Mouse (Mus musculus) limb, embryonic 13.5 days (tissue): ENCODE results near the gene Hrnr. TPM values are rescaled to one million over a fixed set of nuclear protein-coding genes. Genes with fewer than 3 reads are reported as not detected.

Experiments used
- ATAC-seq: fragments of 200-750 bp; cut with Nextera tagmentation; 2 replicates; pipeline ENCODE4 v1.8.0; 2017; ENCODE audit warnings: low read depth, moderate number of reproducible peaks, moderate TSS enrichment; ENCODE audit not compliant: low FRiP score
- H3K27ac ChIP-seq: fragments of 300-500 bp; sonication (generic); 2 replicates; pipeline ENCODE4 v1.5.1; 2015; ENCODE audit warnings: inconsistent platforms, mild to moderate bottlenecking, moderate library complexity
- H3K27me3 ChIP-seq: fragments of 300-500 bp; sonication (generic); 2 replicates; pipeline ENCODE4 v1.6.1; 2015; ENCODE audit warnings: mild to moderate bottlenecking, inconsistent platforms
- H3K36me3 ChIP-seq: fragments of 300-500 bp; sonication (generic); 2 replicates; pipeline ENCODE4 v1.6.1; 2015; ENCODE audit warnings: inconsistent platforms, mild to moderate bottlenecking, moderate library complexity
- H3K4me1 ChIP-seq: fragments of 300-500 bp; sonication (generic); 2 replicates; pipeline ENCODE4 v1.6.1; 2015; ENCODE audit warnings: inconsistent platforms
- H3K4me2 ChIP-seq: fragments of 300-500 bp; sonication (generic); replicated peaks from 2 replicates; pipeline ENCODE4 v1.6.1; 2015; ENCODE audit warnings: inconsistent platforms, mild to moderate bottlenecking, moderate library complexity
- H3K4me3 ChIP-seq: fragments of 300-500 bp; sonication (generic); 2 replicates; pipeline ENCODE4 v1.5.1; 2015; ENCODE audit warnings: moderate library complexity, mild to moderate bottlenecking, inconsistent platforms
- H3K9ac ChIP-seq: fragments of 300-500 bp; sonication (generic); 2 replicates; pipeline ENCODE4 v1.6.1; 2015; ENCODE audit warnings: mild to moderate bottlenecking, inconsistent platforms
- H3K9me3 ChIP-seq: fragments of 300-500 bp; sonication (generic); 2 replicates; pipeline ENCODE4 v1.6.1; 2016; ENCODE audit warnings: inconsistent platforms
- WGBS: fragments of 180-500 bp; shearing (Covaris S2); methylation state at CpG from one replicate; pipeline ENCODE4 v1.1.7; 2015; 5-methylcytosine and 5-hydroxymethylcytosine counted together
- polyA plus RNA-seq: library from polyadenylated mRNA; unstranded; fragments of >200 nt; fragmentation: Nextera tagmentation; extraction: Ambion mirVana; gene quantifications from 2 replicates; pipeline ENCODE4 v1.2.1, GENCODE M21; 2015

The Hrnr gene
- polyA plus RNA-seq, 1 experiment from 2014 or later: 0.03 TPM

DNA sequence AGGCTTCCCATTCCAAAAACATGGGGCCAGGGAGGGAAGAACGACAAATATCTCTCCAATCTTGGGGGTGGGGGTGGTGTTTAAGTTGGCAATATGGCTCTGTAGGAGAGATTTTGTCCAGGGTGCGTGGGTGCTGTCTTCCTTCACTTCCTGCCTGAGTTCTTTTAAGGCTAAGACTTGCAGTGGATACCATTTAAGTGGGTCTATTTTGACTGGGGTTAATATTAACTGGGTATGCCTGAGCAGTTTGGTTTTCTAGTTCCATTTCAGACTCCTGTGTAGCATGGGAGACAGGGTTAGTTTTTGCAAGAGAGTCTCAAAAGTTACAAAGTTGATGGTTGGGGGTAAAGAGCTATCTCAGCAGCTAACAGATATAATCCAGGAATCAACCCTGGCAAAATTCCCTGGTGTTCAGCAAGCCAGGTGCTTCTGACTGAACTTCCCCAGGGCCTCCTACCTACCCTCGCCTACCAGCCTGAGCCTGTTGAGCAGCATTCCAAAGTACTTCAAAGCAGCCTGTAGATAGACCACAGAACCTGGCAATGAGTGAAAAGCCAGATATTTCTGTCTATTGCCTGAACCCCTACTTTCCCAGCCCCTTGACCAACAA, 47.5 kb downstream of the Hrnr start:
- no peaks in the 10 kb centered on the region for H3K4me1 ChIP-seq
- H3K4me2 ChIP-seq: no peak overlapping the region
- no peak overlapping the region for H3K27ac ChIP-seq
- peaks cover 11% of the 10 kb centered on the region; the same call in 1 of the 2 replicates for H3K27me3 ChIP-seq
- 52% methylated on average over 3 of the region's 3 CpGs for WGBS
- H3K36me3 ChIP-seq: no peaks in the 10 kb centered on the region
- no peak overlapping the region for H3K4me3 ChIP-seq
- H3K9ac ChIP-seq: no peak overlapping the region
- no peaks in the 10 kb centered on the region; the same call in 1 of the 2 replicates for H3K9me3 ChIP-seq
- ATAC-seq: no peak

DNA sequence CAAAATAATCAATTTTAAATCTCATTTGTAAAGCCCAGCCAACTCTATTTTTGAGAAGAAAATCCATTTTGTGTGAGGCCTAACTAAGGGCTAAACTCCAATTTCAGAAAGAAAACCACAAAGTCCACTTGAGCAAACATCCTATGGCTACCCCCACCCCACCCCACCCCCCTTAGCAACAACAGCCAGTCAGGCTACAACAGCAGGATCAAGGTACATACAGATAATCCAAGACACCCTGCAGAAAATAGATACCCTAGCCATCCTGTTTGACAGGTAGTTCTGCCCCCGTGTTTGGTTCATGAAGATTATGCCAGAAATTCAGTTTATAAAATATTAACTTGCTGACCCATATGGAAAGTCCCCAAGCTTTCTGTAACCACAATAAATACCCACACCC, 48.6 kb downstream of the Hrnr start:
- no peak overlapping the region for H3K9ac ChIP-seq
- H3K36me3 ChIP-seq: no peaks in the 10 kb centered on the region
- no peaks in the 10 kb centered on the region; the same call in 1 of the 2 replicates for H3K9me3 ChIP-seq
- peaks cover 3% of the 10 kb centered on the region; the same call in 1 of the 2 replicates for H3K27me3 ChIP-seq
- H3K4me3 ChIP-seq: no peak overlapping the region
- no peak overlapping the region for H3K4me2 ChIP-seq
- 46% methylated on average over 1 of the region's 1 CpGs for WGBS
- no peaks in the 10 kb centered on the region for H3K4me1 ChIP-seq
- no peak for ATAC-seq
- H3K27ac ChIP-seq: no peak overlapping the region

DNA sequence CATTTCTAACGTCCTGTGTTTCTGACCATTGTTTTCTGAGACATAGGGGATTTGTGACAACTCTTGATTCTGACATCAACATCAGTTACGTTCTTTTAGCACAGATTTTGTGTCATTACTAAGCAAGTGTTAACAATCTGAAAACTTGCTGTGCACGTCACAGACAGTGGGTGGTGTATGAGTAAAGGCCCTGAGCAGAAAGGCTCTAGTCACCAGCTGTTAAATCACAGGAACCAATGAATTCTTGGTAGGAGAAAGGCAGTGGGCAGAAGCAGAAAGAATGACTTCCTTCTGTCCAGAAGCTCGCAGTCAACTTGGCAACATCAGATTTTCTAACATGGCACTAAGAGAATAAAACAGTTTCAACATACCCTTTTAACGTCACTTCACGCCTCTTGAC, 53.9 kb downstream of the Hrnr start:
- ATAC-seq: no peak
- H3K4me2 ChIP-seq: no peak overlapping the region
- no peaks in the 10 kb centered on the region; the same call in 1 of the 2 replicates for H3K9me3 ChIP-seq
- no peak overlapping the region for H3K27ac ChIP-seq
- H3K4me1 ChIP-seq: no peaks in the 10 kb centered on the region
- no peaks in the 10 kb centered on the region for H3K27me3 ChIP-seq
- no peak overlapping the region for H3K4me3 ChIP-seq
- WGBS: 68% methylated on average over 6 of the region's 6 CpGs
- no peak overlapping the region for H3K9ac ChIP-seq
- H3K36me3 ChIP-seq: no peaks in the 10 kb centered on the region

DNA sequence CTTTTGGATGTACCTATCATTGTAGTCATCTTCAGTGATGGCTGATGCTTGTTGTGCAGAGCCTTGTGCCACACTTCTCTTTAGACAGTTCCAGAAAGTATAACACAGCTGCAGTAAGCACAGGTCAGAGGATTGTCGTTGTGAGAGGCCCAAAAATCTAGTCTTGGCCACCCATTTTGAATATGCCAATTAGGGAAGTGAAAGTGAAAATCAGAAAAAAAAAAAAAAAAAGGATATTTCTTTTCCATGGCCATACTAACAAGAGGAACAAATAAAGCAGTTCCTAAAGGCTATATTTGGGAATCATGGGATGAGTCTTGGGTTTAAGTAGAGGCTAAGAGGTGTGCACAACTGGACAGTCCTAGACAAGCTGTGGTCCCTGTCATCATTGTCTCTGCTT, 55.6 kb downstream of the Hrnr start:
- H3K27me3 ChIP-seq: no peaks in the 10 kb centered on the region
- H3K4me2 ChIP-seq: no peak overlapping the region
- ATAC-seq: no peak
- H3K27ac ChIP-seq: no peak overlapping the region
- no peaks in the 10 kb centered on the region; the same call in 1 of the 2 replicates for H3K9me3 ChIP-seq
- no peaks in the 10 kb centered on the region for H3K36me3 ChIP-seq
- no peak overlapping the region for H3K9ac ChIP-seq
- no peak overlapping the region for H3K4me3 ChIP-seq
- no peaks in the 10 kb centered on the region; the same call in 1 of the 2 replicates for H3K4me1 ChIP-seq
- WGBS: 80% methylated on average over 1 of the region's 1 CpGs

DNA sequence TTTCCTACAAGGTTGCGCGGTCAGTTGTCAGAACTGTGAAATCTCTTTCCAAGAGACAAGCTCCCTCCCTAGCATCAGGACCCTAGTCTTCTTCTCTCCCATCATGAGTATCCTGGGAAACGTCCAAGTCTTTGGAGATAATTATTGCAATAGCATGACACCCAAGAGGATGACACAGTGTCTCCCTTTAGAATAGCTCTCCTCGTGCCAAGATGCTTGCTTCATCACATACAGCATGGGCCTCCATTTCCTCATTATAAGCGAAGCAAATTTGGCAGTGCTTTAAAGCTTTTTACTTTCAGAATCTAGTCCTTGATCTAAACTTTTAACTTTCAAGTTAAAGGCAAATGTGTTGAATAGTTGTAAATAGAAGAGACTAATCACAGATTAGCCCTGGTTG, 56.1 kb downstream of the Hrnr start:
- Histone ChIP-seq H3K4me2 (no peak overlapping the region), H3K9me3 (no peaks in the 10 kb centered on the region; the same call in 1 of the 2 replicates), H3K4me3 (no peak overlapping the region), H3K27me3 (no peaks in the 10 kb centered on the region), H3K9ac (no peak overlapping the region), H3K27ac (no peak overlapping the region), H3K4me1 (peaks cover under 1% of the 10 kb centered on the region; the same call in 1 of the 2 replicates), H3K36me3 (no peaks in the 10 kb centered on the region)
- 85% methylated on average over 5 of the region's 5 CpGs for WGBS
- ATAC-seq: no peak

DNA sequence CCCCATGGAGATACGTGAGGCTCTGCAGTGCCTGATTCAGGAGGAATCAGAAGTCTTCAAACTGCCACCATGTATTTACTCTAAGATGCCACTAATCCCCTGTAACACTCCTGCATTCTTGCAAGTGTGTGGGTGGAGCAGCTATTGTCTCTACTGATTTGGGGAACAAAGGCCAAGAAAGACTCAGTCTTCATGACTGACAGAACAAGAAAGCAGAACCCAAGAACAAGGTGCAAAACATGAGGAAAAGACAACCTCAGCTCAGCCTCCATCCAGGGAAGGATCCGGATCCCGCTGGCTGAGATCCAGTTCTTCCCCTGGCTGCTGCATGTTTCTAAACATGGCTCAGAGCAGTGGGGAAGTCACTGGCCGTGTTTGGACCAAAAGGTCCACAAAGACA, 58.6 kb downstream of the Hrnr start:
- Histone ChIP-seq H3K27me3 (no peaks in the 10 kb centered on the region), H3K4me3 (no peak overlapping the region), H3K9ac (no peak overlapping the region), H3K36me3 (no peaks in the 10 kb centered on the region), H3K27ac (no peak overlapping the region), H3K4me1 (peaks cover 2% of the 10 kb centered on the region; the same call in 1 of the 2 replicates), H3K9me3 (no peaks in the 10 kb centered on the region), H3K4me2 (no peak overlapping the region)
- ATAC-seq: no peak
- WGBS: 72% methylated on average over 4 of the region's 4 CpGs

Other genes with a start within 250 kb of the Hrnr start
- not detected in 2 replicates for gene Crnn, start 175.0 kb upstream of the Hrnr start, polyA plus RNA-seq
- gene Flg2, start 122.5 kb upstream of the Hrnr start, polyA plus RNA-seq: not detected in 2 replicates
- gene Flg, start 46.2 kb upstream of the Hrnr start, polyA plus RNA-seq: not detected in 2 replicates
- gene Rptn, start 74.0 kb downstream of the Hrnr start, polyA plus RNA-seq: not detected in 2 replicates
- 1.1 TPM in 2 replicates for gene Tchh, start 122.6 kb downstream of the Hrnr start, polyA plus RNA-seq
- gene Tchhl1, start 149.0 kb downstream of the Hrnr start, polyA plus RNA-seq: not detected in 2 replicates
- gene S100a11, start 200.7 kb downstream of the Hrnr start, polyA plus RNA-seq: 1,099 and 1,131 TPM in 2 replicates
- gene S100a10, start 235.3 kb downstream of the Hrnr start, polyA plus RNA-seq: 345 and 367 TPM in 2 replicates